Comparison of ENCODE assay signal across 1 mouse cellular context in the genomic region with DNA sequence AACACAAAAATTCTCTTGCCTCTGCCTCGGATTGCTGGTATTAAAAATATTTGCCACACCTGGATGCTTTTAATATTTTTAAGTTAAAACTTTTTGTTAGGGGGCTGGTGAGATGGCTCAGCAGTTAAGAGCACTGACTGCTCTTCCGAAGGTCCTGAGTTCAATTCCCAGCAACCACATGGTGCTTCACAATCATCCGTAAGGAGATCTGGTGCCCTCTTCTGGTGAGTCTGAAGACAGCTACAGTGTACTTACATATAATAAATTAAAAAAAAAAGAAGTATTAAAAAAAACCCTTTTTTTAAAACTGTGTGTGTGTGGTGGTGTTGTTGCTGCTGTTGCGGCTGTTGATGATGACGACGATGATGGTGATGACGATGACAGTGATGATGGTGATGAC.
TF ChIP-seq lines count a peak whose summit lies in the region.

No protein-coding gene starts in this region.

TF ChIP-seq in ES-E14, 5 proteins besides CTCF, POLR2A, EP300 and RAD21:
- TF ChIP-seq ZNF384 (IDR thresholded peaks at IDR 0.05; ENCODE audit: low read depth, low read length) = peak; percentile 57; the same call in 1 of the 2 replicates
